Mouse (Mus musculus) forebrain, postnatal 0 days (tissue): ENCODE measurements at regions not wholly inside any gene's neighbourhood (a gene's known extent, or its start where the extent isn't known, plus 50 kb on each side); places are given as distances from the start of the nearest gene placed in this dataset.
A peak's percentile ranks its signal among the peaks of the same experiment; 100 is the strongest.

ENCODE experiments used
- ATAC-seq: fragments of 200-750 bp; cut with Nextera tagmentation; 2 replicates; pipeline ENCODE4 v1.8.0; 2017; ENCODE audit warnings: mild to moderate bottlenecking, moderate library complexity
- DNase-seq: peaks from one replicate; pipeline ENCODE4 v3.0.0-alpha.2; 2015
- H3K27ac ChIP-seq: fragments of 300-500 bp; sonication (generic); 2 replicates; pipeline ENCODE4 v1.5.1; 2014; ENCODE audit warnings: low read depth, mild to moderate bottlenecking, antibody characterized with exemption, low read length, moderate library complexity, mixed read lengths
- H3K27me3 ChIP-seq: fragments of 300-500 bp; sonication (generic); 2 replicates; pipeline ENCODE4 v1.6.1; 2014; ENCODE audit warnings: mild to moderate bottlenecking, low read length, mixed read lengths; ENCODE audit not compliant: insufficient read depth
- H3K36me3 ChIP-seq: fragments of 300-500 bp; sonication (generic); 2 replicates; pipeline ENCODE4 v1.6.1; 2014; ENCODE audit warnings: mild to moderate bottlenecking, moderate library complexity; ENCODE audit not compliant: insufficient read depth
- H3K4me1 ChIP-seq: fragments of 300-500 bp; sonication (generic); 2 replicates; pipeline ENCODE4 v1.6.1; 2014; ENCODE audit warnings: antibody characterized with exemption; ENCODE audit not compliant: insufficient read depth
- H3K4me2 ChIP-seq: fragments of 300-500 bp; sonication (generic); 2 replicates; pipeline ENCODE4 v1.6.1; 2014; ENCODE audit warnings: low read depth, mild to moderate bottlenecking, moderate library complexity
- H3K4me3 ChIP-seq: fragments of 300-500 bp; sonication (generic); 2 replicates; pipeline ENCODE4 v1.5.1; 2014; ENCODE audit warnings: low read depth, low read length, mixed read lengths
- H3K9ac ChIP-seq: fragments of 300-500 bp; sonication (generic); 2 replicates; pipeline ENCODE4 v1.6.1; 2014; ENCODE audit warnings: mild to moderate bottlenecking
- H3K9me3 ChIP-seq: fragments of 300-500 bp; sonication (generic); 2 replicates; pipeline ENCODE4 v1.6.1; 2016; ENCODE audit warnings: low read length
- CTCF ChIP-seq: sonication (generic); IDR thresholded peaks from 2 replicates; pipeline ENCODE4 v1.5.1; 2016; ENCODE audit warnings: antibody characterized with exemption, control low read depth, low read depth
- WGBS: fragments of 180-500 bp; shearing (Covaris S2); extraction: QIAGEN DNeasy Blood & Tissue Kit; methylation state at CpG from one replicate; pipeline ENCODE4 v1.1.7; 2014; 5-methylcytosine and 5-hydroxymethylcytosine counted together

- Histone ChIP-seq H3K27me3 (no peaks in the 10 kb centered on the region), H3K27ac (no peak overlapping the region), H3K4me2 (no peak overlapping the region), H3K4me1 (no peaks in the 10 kb centered on the region), H3K36me3 (no peaks in the 10 kb centered on the region), H3K4me3 (no peak overlapping the region), H3K9me3 (no peaks in the 10 kb centered on the region), H3K9ac (no peak overlapping the region)
- no peak for TF ChIP-seq CTCF
- WGBS = 98% methylated on average over 1 of the region's 1 CpGs
- DNase-seq = no peak
- no peak for ATAC-seq
Observed at GRCm38 (mm10) chrX:109502571-109502970, 306.0 kb downstream of the Gm6377 start.

- no peak overlapping the region for H3K9ac ChIP-seq
- no peaks in the 10 kb centered on the region for H3K27me3 ChIP-seq
- H3K9me3 ChIP-seq = no peaks in the 10 kb centered on the region
- H3K27ac ChIP-seq = no peak overlapping the region
- WGBS = 91% methylated on average over 1 of the region's 1 CpGs
- H3K4me1 ChIP-seq = no peaks in the 10 kb centered on the region
- ATAC-seq = no peak
- TF ChIP-seq CTCF = no peak
- H3K36me3 ChIP-seq = no peaks in the 10 kb centered on the region
- no peak for DNase-seq
- no peak overlapping the region for H3K4me2 ChIP-seq
- no peak overlapping the region for H3K4me3 ChIP-seq
Observed at GRCm38 (mm10) chrX:109552471-109552870, 355.9 kb downstream of the Gm6377 start.

- DNase-seq (no peak), ATAC-seq (no peak)
- H3K27me3 ChIP-seq = no peaks in the 10 kb centered on the region
- no peak overlapping the region for H3K4me2 ChIP-seq
- no peak for TF ChIP-seq CTCF
- H3K27ac ChIP-seq = no peak overlapping the region
- H3K9ac ChIP-seq = no peak overlapping the region
- no peaks in the 10 kb centered on the region for H3K4me1 ChIP-seq
- H3K36me3 ChIP-seq = no peaks in the 10 kb centered on the region
- H3K9me3 ChIP-seq = no peaks in the 10 kb centered on the region
- no peak overlapping the region for H3K4me3 ChIP-seq
Observed at GRCm38 (mm10) chrX:109587360-109587759, 390.8 kb downstream of the Gm6377 start.

- Histone ChIP-seq H3K36me3 (no peaks in the 10 kb centered on the region), H3K4me1 (no peaks in the 10 kb centered on the region), H3K4me2 (no peak overlapping the region), H3K27me3 (no peaks in the 10 kb centered on the region), H3K4me3 (no peak overlapping the region), H3K27ac (no peak overlapping the region), H3K9me3 (no peaks in the 10 kb centered on the region), H3K9ac (no peak overlapping the region)
- no peak for TF ChIP-seq CTCF
- ATAC-seq = peak; percentile 50; the same call in 1 of the 2 replicates
- 58% methylated on average over 5 of the region's 5 CpGs for WGBS
- DNase-seq = no peak
Observed at GRCm38 (mm10) chrX:109626979-109627761, 430.6 kb downstream of the Gm6377 start.
